Mouse (Mus musculus): ENCODE results near the gene Rnf183.

DNA sequence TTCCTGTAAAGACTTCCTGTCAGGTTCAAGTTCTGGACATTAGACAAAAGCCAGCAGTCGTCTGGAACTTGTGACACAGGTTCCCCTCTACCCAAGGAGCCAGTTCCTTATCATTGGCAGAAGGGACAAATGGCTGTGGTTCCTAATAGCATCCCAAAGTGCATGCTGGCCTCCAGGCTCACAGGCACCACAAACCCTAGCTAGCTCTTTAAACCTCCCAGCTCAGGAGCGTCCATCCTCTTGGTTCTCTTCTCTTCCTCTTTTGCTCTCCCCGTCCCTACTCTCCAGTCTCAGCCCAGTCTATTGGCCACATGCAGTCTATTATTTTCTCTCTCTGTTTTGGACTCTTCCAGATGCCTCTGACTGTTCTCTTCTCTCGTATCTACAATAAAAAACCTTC is 4.7 kb upstream of the Rnf183 start:
- TF ChIP-seq EP300 (IDR thresholded peaks at IDR 0.05; ENCODE audit: low read depth) (no peak), CTCF (IDR thresholded peaks at IDR 0.05; ENCODE audit: low read depth) (no peak)
